Mouse (Mus musculus) small intestine, adult 2 months (tissue): Measurements from ENCODE around the gene Slc7a1. TPM values are rescaled to one million over a fixed set of nuclear protein-coding genes. Genes with fewer than 3 reads are reported as not detected.

Experiments
- H3K27ac ChIP-seq: fragments of 200-500 bp; 2 replicates; pipeline ENCODE4 v1.5.1; 2012; ENCODE audit warnings: low read depth, low read length, control low read depth, inconsistent platforms; ENCODE audit not compliant: insufficient read depth
- H3K27me3 ChIP-seq: fragments of 200-500 bp; 2 replicates; pipeline ENCODE4 v1.6.1; 2012; ENCODE audit warnings: mild to moderate bottlenecking, moderate library complexity, low read length, inconsistent platforms; ENCODE audit not compliant: control insufficient read depth, insufficient read depth
- H3K36me3 ChIP-seq: fragments of 200-500 bp; 2 replicates; pipeline ENCODE4 v1.6.1; 2012; ENCODE audit warnings: mild to moderate bottlenecking, low read length, control low read depth, inconsistent platforms; ENCODE audit not compliant: control insufficient read depth, insufficient read depth
- H3K4me1 ChIP-seq: fragments of 200-500 bp; 2 replicates; pipeline ENCODE4 v1.6.1; 2012; ENCODE audit warnings: low read length, inconsistent platforms, mixed read lengths; ENCODE audit not compliant: control insufficient read depth, insufficient read depth, insufficient read length
- H3K4me3 ChIP-seq: fragments of 200-500 bp; 2 replicates; pipeline ENCODE4 v1.5.1; 2012; ENCODE audit warnings: low read depth, mild to moderate bottlenecking, control low read depth, inconsistent platforms, low read length, moderate library complexity
- CTCF ChIP-seq: fragments of 200-500 bp; IDR thresholded peaks from 2 replicates; pipeline ENCODE4 v1.5.1; 2012; ENCODE audit warnings: low read depth, mild to moderate bottlenecking, control low read depth, inconsistent platforms, low read length, moderate library complexity, mixed read lengths; ENCODE audit not compliant: insufficient replicate concordance, insufficient read length; ENCODE audit errors: extremely low read depth
- POLR2A ChIP-seq: fragments of 200-500 bp; IDR thresholded peaks from 2 replicates; pipeline ENCODE4 v1.6.1; 2012; ENCODE audit warnings: low read depth, mild to moderate bottlenecking, control low read depth, inconsistent platforms, low read length, moderate library complexity
- WGBS: fragments of 180-500 bp; shearing (Covaris S2); methylation state at CpG from one replicate; pipeline ENCODE4 v1.1.7; 2018; 5-methylcytosine and 5-hydroxymethylcytosine counted together
- polyA plus RNA-seq: library from polyadenylated mRNA; depleted of rRNA; stranded (reverse); fragments of >200 nt; gene quantifications from 2 replicates; pipeline ENCODE4 v1.2.3, GENCODE M21; 2012

Gene Slc7a1
- polyA plus RNA-seq, 1 experiment, result 7.4 TPM

DNA sequence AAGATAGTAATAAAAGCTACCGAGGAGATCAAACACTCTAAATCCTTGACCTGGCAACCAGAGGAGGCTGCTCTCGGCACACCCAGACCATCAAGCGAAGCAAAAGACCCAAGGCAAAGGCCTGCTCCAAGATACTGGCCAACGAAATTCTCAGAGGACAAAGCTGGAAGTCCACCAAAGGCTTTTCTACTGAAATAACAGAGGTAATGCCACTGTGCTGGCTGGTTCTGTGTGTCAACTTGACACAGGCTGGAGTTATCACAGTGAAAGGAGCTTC, 21.5 kb downstream of the Slc7a1 start:
- Histone ChIP-seq H3K27me3 (no peaks in the 10 kb centered on the region), H3K4me1 (no peaks in the 10 kb centered on the region), H3K27ac (no peak overlapping the region), H3K36me3 (peaks cover 1% of the 10 kb centered on the region; the same call in 1 of the 2 replicates), H3K4me3 (no peak overlapping the region)
- TF ChIP-seq CTCF (no peak), POLR2A (no peak)
- WGBS, result 71% methylated on average over 4 of the region's 4 CpGs

DNA sequence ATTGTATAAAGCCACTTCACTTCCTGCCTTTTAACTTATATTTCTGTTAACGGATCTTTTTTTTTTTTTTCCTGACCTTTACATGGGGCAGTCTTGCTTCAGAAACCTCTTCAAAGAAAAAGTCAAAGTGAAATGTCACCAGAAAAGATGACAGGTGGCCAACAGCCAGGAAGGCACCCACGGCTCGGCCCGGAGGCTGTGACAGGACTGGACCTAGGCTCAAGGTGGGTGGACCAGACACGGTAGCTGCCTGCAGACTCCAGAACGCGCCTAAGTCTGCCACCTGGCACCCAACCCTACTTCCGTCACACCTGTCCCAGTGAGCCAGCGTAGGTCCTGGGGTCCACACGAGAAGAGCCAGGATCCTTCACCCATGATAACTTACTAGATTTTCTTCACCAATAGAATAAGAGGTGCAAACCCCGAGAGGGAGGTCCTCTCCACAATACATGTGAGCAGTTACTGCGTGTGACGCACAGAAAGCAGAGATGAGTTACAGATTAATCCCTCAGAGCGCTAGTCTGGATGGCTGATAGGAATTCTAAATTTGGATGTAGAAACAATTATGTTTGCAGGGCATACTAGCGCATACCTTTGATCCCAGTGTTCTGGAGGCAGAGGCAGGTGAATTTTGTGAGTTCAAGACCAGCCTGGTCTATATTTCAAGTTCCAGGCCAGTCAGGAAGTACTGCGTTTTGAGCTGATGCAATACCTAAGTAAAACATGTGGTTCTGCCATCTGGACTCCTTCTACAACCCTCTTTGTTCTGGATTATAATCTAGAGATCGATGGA, 22.1 kb downstream of the Slc7a1 start:
- Histone ChIP-seq H3K27me3 (no peaks in the 10 kb centered on the region), H3K4me1 (no peaks in the 10 kb centered on the region), H3K27ac (no peak overlapping the region), H3K36me3 (peaks cover 1% of the 10 kb centered on the region; the same call in 1 of the 2 replicates), H3K4me3 (no peak overlapping the region)
- 84% methylated on average over 17 of the region's 17 CpGs for WGBS
- no peak for TF ChIP-seq POLR2A
- TF ChIP-seq CTCF, result no peak

- Histone ChIP-seq H3K27ac (no peak overlapping the region), H3K27me3 (no peaks in the 10 kb centered on the region), H3K36me3 (peaks cover 1% of the 10 kb centered on the region; the same call in 1 of the 2 replicates), H3K4me1 (no peaks in the 10 kb centered on the region), H3K4me3 (no peak overlapping the region)
- WGBS, result 94% methylated on average over 8 of the region's 8 CpGs
- no peak for TF ChIP-seq POLR2A
- TF ChIP-seq CTCF, result no peak
Measured at GRCm38 (mm10) chr5:148376358-148376757, 23.3 kb downstream of the Slc7a1 start.

GRCm38 (mm10) chr5:148375480-148375879, 24.2 kb downstream of the Slc7a1 start:
- H3K27me3 ChIP-seq, result no peaks in the 10 kb centered on the region
- no peak for TF ChIP-seq POLR2A
- peak; percentile 58; the same call in 1 of the 2 replicates for TF ChIP-seq CTCF
- whole genome bisulfite sequencing, result 80% methylated on average over 12 of the region's 12 CpGs
- H3K27ac ChIP-seq, result no peak overlapping the region
- H3K4me1 ChIP-seq, result no peaks in the 10 kb centered on the region
- no peak overlapping the region for H3K4me3 ChIP-seq
- H3K36me3 ChIP-seq, result peaks cover 1% of the 10 kb centered on the region; the same call in 1 of the 2 replicates

GRCm38 (mm10) chr5:148373092-148373685, 26.5 kb downstream of the Slc7a1 start:
- 82% methylated on average over 9 of the region's 9 CpGs for WGBS
- Histone ChIP-seq H3K27ac (no peak overlapping the region), H3K27me3 (no peaks in the 10 kb centered on the region), H3K36me3 (peaks cover 1% of the 10 kb centered on the region; the same call in 1 of the 2 replicates), H3K4me3 (no peak overlapping the region), H3K4me1 (no peaks in the 10 kb centered on the region)
- TF ChIP-seq CTCF (no peak), POLR2A (no peak)

DNA sequence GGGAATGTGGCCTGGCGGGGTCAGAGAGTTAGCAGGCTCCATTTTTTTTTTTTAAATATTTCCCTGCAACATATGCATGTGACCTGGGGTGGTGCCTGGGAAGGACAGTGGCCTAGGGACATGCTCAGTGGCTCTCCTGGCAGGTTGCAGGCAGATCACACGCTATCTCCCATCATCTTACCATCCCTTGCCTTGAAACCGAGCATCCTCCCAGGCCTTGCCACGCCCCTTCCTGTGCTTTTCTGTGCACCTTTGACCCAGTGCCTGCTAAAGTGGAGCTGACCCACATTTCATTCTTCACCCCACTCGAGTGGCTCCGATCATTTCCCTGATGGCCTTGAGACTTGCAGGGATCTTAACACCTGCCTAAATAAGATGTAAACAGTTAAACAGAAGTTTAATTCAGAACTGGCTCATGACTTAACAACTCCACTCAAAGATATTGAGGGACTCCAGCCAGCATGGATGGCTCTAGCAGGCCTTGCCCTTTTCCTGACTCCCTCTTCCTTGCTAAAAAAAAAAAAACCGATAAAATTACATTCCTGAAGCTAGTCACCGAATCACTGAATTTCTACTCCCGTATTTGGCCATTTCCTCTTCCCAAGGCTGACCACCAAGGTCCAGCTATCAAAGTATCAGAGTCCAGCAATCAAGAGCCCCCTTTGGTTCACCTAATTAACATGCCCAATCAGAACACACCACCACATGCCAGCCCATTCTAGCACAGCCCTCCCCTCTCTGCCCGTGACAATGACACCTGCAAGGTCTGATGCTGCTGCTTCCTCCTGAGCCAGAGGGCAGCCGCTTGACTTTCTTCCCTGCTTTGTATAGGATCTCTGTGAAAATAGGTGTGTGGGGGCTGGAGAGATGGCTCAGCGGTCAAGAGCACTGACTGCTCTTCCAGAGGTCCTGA, 27.4 kb downstream of the Slc7a1 start:
- 77% methylated on average over 12 of the region's 12 CpGs for WGBS

GRCm38 (mm10) chr5:148371375-148371774, 28.3 kb downstream of the Slc7a1 start:
- 91% methylated on average over 9 of the region's 9 CpGs for WGBS
- H3K4me1 ChIP-seq, result no peaks in the 10 kb centered on the region
- H3K27ac ChIP-seq, result no peak overlapping the region
- no peaks in the 10 kb centered on the region; the same call in 1 of the 2 replicates for H3K36me3 ChIP-seq
- TF ChIP-seq POLR2A (no peak), CTCF (no peak)
- H3K4me3 ChIP-seq, result no peak overlapping the region
- no peaks in the 10 kb centered on the region for H3K27me3 ChIP-seq

More for the DNA sequence above, 27.4 kb downstream of the Slc7a1 start:
- no peaks in the 10 kb centered on the region for H3K27me3 ChIP-seq
- no peak for TF ChIP-seq POLR2A
- no peak for TF ChIP-seq CTCF
- no peaks in the 10 kb centered on the region for H3K4me1 ChIP-seq
- no peak overlapping the region for H3K4me3 ChIP-seq
- no peaks in the 10 kb centered on the region; the same call in 1 of the 2 replicates for H3K36me3 ChIP-seq
- no peak overlapping the region for H3K27ac ChIP-seq
